Mouse (Mus musculus): ENCODE measurements around the gene Ankrd49.

Gene Ankrd49

GRCm38 (mm10) chr9:14740151-14740924 is 44.3 kb downstream of the Ankrd49 start, which contains the start of gene Piwil4:
TSS of gene Piwil4 (minus strand) at chr9:14740733.
- no peak for DNase-seq

- no peak for DNase-seq
Observed at GRCm38 (mm10) chr9:14739498-14740150, 45.0 kb downstream of the Ankrd49 start.

- no peak for DNase-seq
Observed at GRCm38 (mm10) chr9:14730941-14731541, 53.6 kb downstream of the Ankrd49 start.
